Mouse (Mus musculus) bone marrow macrophage, adult 2 months (primary cell): Measurements from ENCODE around the gene Fgfr2.

Source experiments
- CTCF ChIP-seq: IDR thresholded peaks from 2 replicates; pipeline ENCODE4 v1.5.1; 2012; ENCODE audit warnings: low read depth, mild to moderate bottlenecking, low read length, moderate library complexity
- POLR2A ChIP-seq: IDR thresholded peaks from 2 replicates; pipeline ENCODE4 v1.6.1; 2012; ENCODE audit warnings: mild to moderate bottlenecking, low read depth, low read length, borderline replicate concordance

DNA sequence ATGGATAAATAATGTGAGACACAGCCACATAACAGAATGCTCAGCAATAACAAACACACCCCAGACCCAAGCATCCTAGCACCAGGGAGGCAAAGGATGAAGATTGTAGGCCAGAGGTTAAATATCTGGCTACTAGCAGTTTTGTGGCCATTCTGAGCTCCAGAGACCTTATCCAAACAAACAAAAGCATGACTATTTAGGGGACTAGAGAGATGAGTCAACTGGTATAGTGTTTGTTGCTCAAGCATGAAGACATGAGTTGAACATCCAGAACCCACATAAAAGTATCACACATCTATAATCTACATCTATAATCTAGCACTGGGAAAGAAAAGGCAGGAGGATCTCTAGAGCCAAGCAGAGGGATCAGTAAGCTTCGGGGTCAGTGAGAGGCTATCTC lies 280.7 kb downstream of the Fgfr2 start:
- no peak for TF ChIP-seq CTCF
- TF ChIP-seq POLR2A: no peak
